Mouse (Mus musculus): Measurements from ENCODE around the gene Kdm6b. TPM values are rescaled to one million over a fixed set of nuclear protein-coding genes. Genes with fewer than 3 reads are reported as not detected.

The Kdm6b gene
- total RNA-seq, 1 experiment from 2014 or later, result 16.8 TPM

DNA sequence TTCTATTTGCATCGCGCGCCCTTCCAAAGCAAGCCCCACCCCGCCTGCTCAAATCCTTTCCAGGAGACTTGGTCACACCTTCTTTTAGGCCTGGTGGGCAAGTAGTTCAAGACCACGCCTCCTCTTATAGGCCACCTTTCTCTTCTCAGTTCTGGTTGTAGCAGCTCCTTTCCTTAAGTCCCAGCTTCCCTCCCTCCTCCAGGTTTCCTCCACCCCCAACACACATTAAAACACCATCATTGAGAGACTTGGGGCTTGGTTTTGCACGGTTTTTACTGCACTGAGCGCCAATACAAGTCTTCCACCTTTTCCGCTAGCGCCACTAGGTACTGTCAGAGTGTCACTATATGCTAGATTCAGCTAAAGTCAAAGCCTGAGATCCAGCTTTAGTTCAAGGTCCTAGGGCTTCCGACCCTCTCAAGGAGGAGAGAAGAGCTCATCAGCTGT lies 7.1 kb upstream of the Kdm6b start:
- ATAC-seq (replicated peaks; ENCODE audit: insufficient number of reproducible peaks, low FRiP score, low TSS enrichment, poor library complexity, severe bottlenecking), result no peak

DNA sequence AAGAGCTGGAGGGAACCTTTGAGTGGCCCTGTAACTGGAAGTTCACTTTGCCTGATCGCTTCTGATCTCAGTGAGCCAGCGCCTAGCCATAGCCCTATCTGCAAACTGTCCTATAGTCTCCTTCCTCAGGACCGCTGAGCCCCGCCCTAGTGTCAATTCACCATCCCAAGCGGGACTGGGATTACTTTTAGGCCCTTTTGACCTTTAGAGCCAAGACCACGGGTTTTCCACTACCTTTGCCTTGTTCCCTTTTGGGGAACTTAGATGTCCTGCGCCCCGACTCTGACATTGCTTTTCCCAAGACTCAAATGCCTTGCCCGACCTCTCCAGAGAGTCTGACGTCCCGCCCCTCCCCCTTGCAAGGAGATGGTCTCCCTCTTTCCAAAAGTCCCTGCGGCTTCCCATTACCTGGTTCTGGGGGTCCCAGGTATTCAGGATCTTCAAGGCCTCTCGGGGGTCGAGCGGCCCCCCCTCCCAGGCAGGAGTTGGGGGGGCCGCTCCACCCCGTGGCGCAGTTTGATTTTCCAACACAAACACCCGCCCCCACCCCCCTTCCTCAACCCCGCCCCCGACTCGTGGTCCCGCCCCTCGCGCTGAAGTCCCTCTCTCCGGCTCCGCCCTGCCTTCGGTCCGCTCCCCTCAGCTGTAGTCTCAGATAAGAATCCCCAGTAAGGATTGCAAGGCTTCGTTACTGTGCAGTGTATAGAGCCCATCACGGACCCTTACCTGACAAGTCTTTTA lies 6.5 kb upstream of the Kdm6b start:
- no peak for ATAC-seq (replicated peaks; ENCODE audit: insufficient number of reproducible peaks, low FRiP score, low TSS enrichment, poor library complexity, severe bottlenecking)

DNA sequence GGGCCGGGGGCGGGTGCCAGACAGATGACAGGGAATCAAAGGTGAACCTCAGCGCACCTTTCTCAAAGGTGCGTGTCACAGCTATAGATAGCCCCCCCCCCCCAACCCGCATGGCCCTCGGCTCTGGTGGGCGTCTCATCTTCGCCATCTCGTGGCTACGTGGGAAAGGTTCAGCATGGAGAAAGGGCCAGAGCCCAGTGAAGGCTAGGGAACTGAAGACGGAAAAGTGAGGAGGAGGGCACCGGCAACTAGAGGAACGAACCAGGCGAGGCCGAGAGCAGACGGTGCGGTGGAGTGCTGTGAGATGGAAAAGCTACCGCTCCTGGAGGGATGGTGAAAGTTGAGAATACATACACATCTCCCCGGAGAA lies 6.0 kb upstream of the Kdm6b start:
- no peak for ATAC-seq (replicated peaks; ENCODE audit: insufficient number of reproducible peaks, low FRiP score, low TSS enrichment, poor library complexity, severe bottlenecking)

DNA sequence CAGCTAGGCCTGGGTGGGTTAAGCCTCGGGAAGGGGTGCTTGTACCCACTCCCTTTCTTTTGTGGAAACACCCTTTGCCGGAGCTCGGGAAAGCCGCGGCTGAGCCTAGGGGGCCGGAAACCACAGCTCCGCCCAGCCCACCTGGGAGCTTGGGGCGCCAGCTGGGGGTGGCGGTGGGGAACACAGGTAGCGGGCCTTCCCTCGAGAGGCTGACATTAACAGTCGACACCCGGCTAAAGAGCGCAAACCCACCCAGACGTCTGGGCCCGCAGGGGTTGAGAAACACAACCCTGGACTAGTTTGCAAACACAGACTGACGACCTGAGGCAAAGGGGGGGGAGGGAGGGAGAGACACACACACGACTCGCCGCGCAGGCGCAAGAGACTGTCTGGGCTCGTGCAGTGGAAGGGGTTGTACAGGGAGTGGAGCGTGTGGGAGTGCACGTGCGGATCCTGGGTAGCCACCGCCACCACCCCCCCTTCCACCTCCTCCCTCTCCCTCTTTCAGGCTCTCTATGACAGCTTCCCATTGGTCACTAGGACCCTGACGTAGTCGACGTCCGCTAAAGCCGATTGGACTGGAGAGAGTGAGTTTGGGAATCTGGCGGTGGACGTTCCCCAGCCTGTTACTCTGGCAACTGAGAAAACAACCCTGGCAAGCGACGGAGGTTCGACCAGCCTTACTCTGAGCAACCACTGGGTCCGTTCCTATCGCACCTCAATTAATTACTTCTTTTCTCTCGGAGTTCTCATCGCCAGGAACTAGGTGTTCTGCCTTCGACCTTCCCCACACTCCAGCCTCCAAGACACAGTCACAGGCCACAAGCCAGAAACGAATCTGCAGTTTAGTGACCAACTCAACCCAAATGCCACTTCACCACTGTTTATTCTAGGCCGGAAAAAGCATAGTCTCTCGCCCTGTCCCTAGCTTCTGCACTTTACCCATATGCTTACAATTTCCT lies 5.3 kb upstream of the Kdm6b start:
- peak; percentile 85 for ATAC-seq (replicated peaks; ENCODE audit: insufficient number of reproducible peaks, low FRiP score, low TSS enrichment, poor library complexity, severe bottlenecking)

DNA sequence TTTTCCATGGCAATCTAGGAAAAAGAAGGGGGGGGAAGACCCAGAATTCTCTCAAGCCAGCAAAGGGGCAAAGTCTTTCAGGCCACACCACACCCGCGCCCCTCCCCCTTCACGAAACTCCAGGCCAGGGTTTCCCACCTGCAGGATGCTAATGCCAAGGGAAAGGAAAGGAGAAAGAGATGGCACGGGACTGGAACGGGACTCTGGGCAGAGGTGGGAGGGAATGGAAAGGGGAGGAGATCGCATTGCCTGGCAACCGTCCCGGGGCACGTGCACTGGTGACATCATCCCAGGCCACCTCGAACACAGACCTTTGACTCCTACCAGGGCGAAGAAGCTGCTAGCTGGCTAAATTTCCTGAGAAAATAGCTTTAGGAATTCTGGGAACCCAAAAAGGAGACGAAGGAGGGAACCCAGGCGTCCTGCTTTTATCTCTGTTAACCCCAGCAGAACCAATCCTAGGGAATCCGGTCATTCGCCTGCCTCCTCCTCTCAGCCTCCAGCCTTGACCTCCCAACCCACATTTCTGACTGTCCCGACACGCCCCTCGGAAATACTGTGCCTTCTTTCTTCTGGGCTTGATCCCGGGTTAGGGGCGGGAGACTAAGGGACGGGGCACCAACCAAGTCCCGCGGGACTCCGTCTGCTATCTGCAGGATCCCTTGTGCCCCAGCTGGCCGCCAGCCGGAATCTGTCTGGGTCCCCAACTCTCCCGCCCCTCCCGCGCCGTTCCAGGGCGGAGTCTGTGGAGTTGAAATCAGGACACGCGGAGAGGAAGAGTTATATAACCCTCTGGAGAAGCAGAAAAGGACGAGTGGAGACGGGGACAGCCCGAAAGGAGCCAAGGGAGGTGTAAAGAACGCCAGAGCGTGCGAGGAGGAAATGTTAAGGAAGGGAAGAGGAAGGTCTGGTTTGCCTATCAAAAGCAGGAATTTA lies 4.2 kb upstream of the Kdm6b start:
- peak; percentile 16; the same call in 1 of the 2 replicates for ATAC-seq (replicated peaks; ENCODE audit: insufficient number of reproducible peaks, low FRiP score, low TSS enrichment, poor library complexity, severe bottlenecking)

DNA sequence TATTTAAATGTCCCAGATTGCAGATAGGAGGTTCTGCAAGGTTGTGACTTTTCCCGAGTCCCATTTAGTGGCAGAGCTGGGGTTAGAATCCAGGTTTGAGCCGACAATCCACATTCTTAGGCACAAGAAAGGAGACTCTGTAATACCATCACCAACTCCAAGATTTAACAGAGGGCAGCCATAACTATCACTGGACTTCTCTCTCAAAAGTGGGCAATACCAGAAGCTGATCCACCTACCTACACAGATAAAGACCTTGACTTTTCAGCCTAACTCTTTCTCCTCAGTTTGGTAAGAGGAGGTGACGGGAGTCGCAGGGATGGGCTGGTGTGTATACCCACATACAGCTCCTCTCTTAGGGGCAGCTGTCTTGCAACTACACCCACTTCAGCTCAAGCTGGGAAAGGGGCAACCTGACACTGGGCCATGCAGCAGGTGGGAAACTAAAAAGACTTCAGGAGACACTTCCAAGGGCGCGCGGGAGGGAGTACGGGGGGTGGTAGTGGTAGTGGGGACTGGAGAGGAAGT lies 3.5 kb upstream of the Kdm6b start:
- no peak for ATAC-seq (replicated peaks; ENCODE audit: insufficient number of reproducible peaks, low FRiP score, low TSS enrichment, poor library complexity, severe bottlenecking)

DNA sequence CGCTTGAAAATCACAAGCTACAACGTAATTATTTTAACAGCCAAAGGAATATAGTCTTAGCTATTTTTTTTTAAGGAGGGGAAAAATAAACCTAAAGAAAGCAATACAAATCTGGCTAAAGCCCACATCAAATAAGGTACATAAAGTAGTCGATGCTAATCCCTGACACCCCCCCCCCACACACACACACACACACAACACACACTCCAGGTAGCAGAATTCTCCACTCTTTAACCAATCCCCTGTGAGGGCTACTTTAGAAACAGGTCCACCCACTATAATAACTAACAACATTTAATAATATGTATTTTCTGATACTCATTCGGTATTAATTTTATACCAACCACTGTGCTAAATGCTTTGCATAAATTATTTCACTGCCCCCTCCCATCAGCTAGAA lies 3.0 kb upstream of the Kdm6b start:
- no peak for ATAC-seq (replicated peaks; ENCODE audit: insufficient number of reproducible peaks, low FRiP score, low TSS enrichment, poor library complexity, severe bottlenecking)

DNA sequence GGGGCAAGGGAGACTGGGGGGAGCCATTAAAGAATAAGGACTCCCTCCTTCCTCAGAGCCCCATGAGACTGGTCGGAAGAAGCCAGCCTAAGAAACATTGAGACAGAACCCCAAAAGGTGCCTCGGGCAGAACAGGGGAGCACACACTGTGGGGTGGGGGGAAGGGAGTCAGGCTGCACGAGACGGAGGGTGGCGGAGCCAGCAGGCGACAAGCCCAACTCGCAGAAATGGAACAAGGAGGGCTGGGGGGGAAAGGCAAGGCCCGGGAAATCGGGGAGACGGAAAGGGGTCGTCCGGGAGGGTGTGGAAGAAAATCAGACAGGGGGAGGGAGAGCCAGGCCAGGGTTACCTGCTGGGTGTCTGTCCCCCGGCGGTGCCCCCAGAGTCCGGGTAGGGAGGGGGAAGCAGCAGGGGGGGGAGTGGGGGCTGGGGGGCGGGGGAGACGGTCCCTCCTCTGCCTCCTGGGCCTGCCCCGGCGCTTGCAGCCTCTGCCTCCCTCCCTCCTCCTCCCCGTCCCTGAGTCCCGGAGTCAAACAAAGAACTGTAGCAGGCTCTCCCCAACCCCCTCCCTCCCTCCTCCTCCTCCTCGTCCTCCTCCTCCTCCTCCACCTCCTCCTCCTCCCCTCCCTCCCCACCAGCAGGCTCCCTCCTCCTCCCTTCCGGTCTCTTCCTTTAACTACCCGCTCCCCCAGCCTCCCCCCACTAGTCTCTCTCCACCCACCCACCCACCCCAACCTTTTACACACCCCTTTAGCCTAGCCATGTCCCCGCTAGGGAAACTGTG lies 2.4 kb upstream of the Kdm6b start:
- no peak for ATAC-seq (replicated peaks; ENCODE audit: insufficient number of reproducible peaks, low FRiP score, low TSS enrichment, poor library complexity, severe bottlenecking)

DNA sequence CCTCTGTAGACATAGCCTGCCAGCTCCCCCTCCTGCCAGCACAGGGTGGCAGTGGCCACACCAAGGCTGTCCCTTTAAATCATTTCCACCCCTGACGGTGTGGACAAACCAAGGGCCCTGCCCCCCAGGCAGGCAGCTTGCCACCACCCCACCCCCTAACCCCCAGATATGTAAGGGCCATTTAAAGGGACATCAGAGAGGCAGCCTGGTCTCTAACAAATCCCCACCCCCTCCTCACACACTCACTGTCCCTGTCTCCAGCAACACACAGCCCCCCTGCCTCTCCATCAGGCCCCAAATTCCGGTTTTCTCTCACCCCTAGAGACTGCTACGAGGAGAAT lies 1.8 kb upstream of the Kdm6b start:
- ATAC-seq (replicated peaks; ENCODE audit: insufficient number of reproducible peaks, low FRiP score, low TSS enrichment, poor library complexity, severe bottlenecking), result no peak

DNA sequence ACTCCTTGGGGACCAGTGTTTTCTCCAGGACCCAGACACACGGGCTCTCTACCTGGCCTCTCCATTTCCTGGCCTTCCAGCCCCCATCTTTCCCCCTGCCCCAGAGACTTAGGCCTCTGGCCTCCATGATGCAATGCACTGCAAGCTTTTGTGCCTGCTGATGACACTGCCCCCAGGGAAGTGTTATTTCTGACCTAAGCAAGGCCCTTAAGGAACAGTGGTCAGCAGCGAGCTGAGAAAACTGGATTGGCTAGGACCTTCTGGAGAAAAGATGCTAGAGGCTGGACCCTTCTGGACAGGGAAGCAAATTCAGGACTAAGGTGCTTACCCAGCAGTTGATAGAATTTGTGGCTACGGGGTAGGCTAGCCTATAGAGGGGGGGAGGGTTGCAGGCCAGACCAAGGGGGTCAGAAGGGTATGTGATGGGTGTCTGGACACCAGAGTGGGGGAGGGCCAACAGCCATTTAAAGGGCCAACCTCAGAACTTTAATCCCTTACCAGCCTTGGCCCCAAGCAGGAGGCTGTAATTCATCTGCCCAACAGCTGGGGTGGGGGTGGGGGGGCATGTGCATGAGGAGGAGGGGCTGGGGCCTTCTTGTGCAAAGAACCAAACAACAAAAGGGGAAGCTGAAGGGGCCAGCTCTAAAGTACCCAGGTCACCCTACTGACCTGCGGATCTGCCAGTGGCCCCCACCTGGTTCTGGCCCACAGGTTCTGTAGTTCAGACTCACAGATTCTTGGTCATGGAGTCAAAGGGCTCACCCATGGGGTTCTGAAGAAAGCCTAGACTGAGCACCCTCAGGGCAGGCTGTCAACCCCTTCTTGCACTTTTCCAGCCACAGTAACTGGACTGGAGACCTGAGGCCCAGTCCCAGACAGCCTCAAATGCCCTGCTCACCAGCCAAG lies 1.2 kb upstream of the Kdm6b start:
- no peak for ATAC-seq (replicated peaks; ENCODE audit: insufficient number of reproducible peaks, low FRiP score, low TSS enrichment, poor library complexity, severe bottlenecking)

DNA sequence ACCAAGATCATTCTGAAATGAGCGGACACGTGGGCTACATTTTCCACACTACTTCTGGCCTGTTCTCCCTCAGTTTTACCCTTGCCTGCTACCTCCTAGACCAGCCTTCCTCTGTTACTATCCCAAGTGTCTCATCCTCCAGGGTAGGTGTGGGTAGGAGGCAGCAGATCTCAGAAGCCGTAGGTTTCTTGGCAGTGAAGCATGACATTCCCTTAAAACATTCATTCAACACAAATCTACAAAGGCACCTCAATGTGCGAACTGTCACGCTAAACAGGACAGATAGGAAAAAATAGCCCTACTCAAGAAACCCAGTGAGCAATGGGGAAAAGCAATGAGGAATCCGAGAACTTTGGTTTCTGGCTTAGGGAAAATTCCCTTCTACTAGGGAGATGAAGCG lies 927 bp downstream of the Kdm6b start:
- ATAC-seq (replicated peaks; ENCODE audit: insufficient number of reproducible peaks, low FRiP score, low TSS enrichment, poor library complexity, severe bottlenecking), result no peak

DNA sequence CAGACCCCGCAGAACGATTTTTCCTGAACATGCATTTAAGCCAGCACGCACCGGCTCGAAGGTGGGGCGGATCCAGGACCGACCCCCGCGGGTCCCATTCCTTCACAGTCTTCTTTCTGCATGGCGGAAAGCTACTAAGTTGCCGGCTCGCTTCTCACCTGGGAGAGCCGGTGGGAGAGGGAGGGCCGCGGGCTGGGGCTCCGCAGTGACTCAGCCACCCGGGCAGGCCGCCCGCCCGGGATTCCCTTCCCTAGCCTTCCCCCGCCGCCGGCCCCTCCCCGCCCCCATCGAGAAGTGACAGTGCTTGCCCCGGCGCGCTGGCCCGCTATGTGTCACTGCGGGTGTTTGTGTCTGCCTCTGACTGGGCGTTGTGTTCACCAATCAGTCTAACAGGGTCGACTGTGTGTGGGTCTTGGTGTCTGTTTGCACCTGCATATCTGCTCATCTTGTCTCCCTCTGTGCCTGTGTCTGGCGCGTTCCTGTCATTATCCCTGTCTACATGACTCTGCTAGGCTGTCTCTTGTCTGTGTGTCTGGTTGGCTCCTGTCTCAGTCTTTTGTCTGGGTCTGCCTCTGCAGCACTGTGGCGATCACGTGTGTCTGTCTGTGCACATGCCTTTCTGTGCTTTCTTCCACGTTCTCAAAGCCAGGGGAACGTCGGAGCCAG lies 1.8 kb downstream of the Kdm6b start:
- no peak for ATAC-seq (replicated peaks; ENCODE audit: insufficient number of reproducible peaks, low FRiP score, low TSS enrichment, poor library complexity, severe bottlenecking)

DNA sequence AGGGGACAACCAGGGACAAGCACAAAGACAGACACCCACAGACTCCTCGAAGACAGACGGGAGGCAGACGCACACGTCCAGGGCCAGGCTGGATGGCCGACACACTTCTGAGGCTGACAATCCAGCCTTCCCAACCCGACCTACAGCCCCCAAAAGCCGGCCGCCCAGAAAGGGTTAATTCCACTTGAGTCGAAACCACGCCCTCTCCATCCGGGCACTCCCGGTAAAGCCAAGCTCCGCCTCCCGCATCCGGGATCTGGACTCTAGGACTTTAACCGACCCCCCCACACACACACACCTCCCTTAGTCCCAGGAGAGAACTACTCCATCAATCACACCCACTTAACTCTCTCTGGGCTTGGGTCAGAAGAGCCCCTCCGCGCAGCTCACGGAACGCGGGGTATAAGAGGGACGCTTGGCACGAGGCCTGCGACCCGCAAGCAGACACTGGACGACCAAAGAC lies 2.4 kb downstream of the Kdm6b start:
- peak; percentile 27 for ATAC-seq (replicated peaks; ENCODE audit: insufficient number of reproducible peaks, low FRiP score, low TSS enrichment, poor library complexity, severe bottlenecking)

DNA sequence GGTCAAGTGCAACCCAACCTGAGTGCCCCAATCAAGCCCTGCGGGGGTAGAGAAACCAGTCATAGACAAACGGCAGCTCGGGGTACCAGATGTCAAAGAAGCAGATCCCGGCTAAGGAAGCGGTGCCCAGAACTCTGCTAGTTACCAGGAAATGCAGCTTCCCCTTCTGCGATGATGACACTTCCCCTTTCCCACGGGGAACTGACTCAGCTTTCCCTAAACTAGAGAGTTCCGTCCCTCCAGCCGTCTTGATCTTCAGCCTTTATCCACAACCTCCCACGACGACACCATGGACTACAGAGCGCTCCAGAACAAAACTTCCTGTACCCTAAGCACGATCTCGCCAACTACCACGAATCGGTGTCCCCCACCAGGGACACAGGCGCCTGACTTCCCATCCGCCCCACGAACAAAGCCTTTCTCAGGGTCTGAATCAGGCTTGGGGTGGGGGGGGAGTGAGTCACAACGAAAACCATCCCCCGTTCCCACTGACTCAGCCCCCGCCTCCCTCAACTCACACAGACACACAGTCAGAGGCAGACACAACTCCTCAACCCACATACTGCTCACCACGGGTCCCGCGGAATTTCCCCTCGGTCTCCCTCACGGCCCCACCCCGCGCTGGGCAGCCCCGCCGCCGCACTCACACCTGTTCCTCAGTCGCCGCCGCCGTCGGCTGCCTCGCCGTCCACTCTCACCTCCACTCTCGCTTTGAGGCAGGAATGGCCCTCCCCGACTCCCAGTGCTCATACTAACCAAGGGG lies 3.0 kb downstream of the Kdm6b start:
- ATAC-seq (replicated peaks; ENCODE audit: insufficient number of reproducible peaks, low FRiP score, low TSS enrichment, poor library complexity, severe bottlenecking), result peak; percentile 34

DNA sequence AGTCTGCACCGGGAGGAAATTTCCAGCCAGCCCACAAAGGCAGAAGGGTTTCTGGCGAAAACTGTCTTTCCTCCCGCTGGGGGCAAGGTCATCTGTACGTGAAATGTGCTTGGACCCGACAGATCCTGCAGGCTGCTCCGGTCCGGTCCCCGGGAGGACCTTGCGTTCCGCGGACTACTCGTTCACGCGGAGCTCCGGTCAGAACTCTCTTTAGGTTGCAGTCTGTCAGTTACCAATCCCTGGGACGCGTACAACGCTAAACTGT lies 3.5 kb downstream of the Kdm6b start:
- no peak for ATAC-seq (replicated peaks; ENCODE audit: insufficient number of reproducible peaks, low FRiP score, low TSS enrichment, poor library complexity, severe bottlenecking)

DNA sequence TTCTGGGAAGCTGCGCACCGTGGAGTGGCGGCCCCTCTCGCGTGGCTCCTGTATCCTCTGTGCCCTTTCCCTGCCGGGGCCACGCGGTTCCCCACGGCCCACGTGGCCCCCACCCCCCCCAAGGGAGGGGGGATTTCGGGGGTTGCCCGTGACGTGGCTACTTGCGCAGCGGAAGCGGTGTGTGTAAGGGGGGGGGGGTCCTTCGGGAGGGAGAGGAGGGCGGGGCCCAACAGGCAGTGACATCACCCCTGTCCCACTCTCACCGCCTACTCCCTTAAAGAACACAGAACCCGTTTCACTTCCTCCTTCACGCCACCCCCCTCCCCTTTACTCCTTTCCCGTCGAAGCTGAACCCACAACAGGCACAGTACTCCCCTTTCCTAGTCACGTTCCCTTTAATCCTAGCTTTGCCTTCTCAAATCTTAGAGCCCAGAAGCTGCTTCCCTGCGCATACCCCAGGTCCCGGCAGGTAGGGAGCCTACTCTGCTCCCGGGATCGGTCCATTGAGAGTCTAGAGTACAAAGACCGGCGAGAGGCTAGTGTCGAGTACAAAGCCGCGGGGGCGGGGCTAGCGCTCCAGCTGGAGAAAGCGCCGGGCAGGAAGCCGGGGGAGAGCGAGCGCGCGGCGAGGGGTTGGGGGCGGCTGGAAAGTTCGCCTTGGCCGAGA lies 4.0 kb downstream of the Kdm6b start:
- peak; percentile 36 for ATAC-seq (replicated peaks; ENCODE audit: insufficient number of reproducible peaks, low FRiP score, low TSS enrichment, poor library complexity, severe bottlenecking)
